Mouse (Mus musculus) ovary, adult 18-20 months (tissue): Measurements from ENCODE around the gene Olfr352.

Experiments
- DNase-seq: peaks from one replicate; pipeline ENCODE4 v3.0.0; 2022; ENCODE audit warnings: low spot score, mixed read lengths

The Olfr352 gene

DNA sequence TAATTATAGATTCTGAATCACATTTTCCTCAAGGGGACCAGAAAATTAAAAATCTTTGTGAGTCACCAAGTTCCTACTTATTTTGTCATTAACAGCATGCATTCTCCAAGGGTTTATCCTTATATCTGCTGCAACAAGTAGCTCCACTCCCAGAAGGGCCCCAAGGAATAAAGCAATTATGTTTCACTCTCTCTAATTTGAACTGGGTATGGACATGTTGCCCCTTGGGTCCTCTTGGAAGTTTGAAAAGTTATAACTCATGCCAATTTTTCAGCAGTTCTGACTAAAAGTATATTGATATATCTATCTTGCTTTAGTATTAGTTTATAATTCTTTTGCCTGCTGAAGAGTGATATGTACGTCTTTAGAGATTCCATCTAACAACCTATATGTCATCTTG is at the start of gene Olfr352:
Gene Olfr352 (plus strand): TSS at position 301 of the 400 bp plus-strand sequence.
- DNase-seq = no peak

GRCm38 (mm10) chr2:36846010-36846409 is 22.2 kb upstream of the Olfr352 start, which contains the start of gene Olfr350:
Gene Olfr350 (plus strand): TSS chr2:36846310.
- DNase-seq = no peak

DNA sequence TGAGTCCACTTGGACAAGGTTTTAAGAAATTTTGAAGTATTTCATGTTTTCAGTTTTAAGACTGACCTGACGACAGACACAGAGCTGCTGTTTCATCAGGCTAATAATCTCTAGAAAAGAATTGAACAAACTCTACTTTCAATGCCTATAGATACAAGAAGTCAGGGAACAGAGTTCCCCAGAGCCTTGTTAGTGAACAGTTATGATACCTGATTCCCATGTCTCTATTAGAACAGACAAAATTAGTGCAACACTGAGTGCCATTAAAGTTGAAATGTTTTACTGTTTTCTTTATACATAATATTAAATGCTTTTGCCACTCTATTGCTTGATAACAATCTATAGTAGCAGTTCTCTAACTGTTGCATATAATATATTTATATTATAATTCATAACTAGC is 5.7 kb upstream of the Olfr352 start, which contains the start of gene Olfr351:
Gene Olfr351 (minus strand): TSS at position 101 of the 400 bp plus-strand sequence.
- no peak for DNase-seq

DNA sequence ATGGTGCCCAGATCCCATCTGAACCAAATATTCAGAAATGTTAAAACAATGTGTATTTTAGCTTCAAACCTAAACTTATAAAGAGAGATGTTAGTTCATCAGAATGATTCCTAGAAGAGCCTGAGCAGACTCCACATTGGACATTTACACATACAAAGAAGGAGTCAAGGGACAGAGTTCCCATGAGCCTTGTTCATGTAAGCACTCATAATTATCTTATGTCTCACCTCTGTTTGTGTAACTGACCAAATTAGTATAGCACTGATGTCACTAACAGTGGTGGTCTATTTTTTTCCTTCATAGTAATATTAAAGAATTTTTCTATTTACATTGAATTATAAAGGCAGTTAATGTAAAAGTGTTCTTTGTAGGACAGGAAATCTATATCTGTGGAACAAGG is 24.6 kb downstream of the Olfr352 start, which contains the start of gene Olfr353:
Gene Olfr353 (minus strand): TSS at position 101 of the 400 bp plus-strand sequence.
- no peak for DNase-seq

- no peak for DNase-seq
Observed at GRCm38 (mm10) chr2:36897114-36897513, 28.9 kb downstream of the Olfr352 start.

DNA sequence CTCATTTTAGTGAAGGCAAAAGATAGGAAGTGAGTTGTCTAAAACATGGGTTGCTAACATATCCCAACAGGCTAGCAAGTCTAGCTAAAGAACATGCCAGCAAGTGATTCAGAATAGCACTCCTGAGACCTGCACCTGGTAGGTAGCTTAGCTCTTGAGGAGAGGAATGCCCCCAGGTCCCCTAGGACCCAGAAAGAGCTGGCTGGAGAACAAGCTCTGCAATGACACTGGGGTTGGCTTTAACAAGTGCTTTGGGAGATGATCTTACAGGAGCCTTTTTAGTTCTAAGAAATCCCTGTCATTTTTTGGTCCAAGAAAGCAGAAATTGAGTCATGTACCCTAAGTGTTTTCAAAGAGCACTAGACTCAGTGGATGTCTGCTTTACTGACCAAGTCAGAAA is 37.1 kb downstream of the Olfr352 start, which contains the start of gene Olfr354:
Gene Olfr354 (plus strand): TSS at position 301 of the 400 bp plus-strand sequence.
- DNase-seq = no peak
